Mouse (Mus musculus): ENCODE measurements around the gene Ubr3. TPM values are rescaled to one million over a fixed set of nuclear protein-coding genes. Genes with fewer than 3 reads are reported as not detected.
"Not testable (repeated sequence)": the region's sequence is repeated elsewhere in the genome, so short reads cannot be mapped to it uniquely, and the experiment has no call there.

Gene Ubr3
- polyA plus RNA-seq, 1 experiment = 6.3 TPM

GRCm38 (mm10) chr2:69952849-69953248 is 55.8 kb downstream of the Ubr3 start:
- no peaks in the 10 kb centered on the region for H3K79me3 ChIP-seq (ENCODE audit: low read depth)
- peaks cover 63% of the 10 kb centered on the region for H3K36me3 ChIP-seq (ENCODE audit: control insufficient read depth, insufficient read depth)
- H3ac ChIP-seq (ENCODE audit: control insufficient read depth, insufficient read length, low read depth) = no peak overlapping the region
- no peak overlapping the region for H3K4me3 ChIP-seq (ENCODE audit: insufficient read depth, poor library complexity, severe bottlenecking)
- H3K27me3 ChIP-seq (ENCODE audit: control insufficient read depth, insufficient read depth, insufficient read length) = no peaks in the 10 kb centered on the region
- TF ChIP-seq USF1 (IDR thresholded peaks at IDR 0.05; ENCODE audit: low read depth) (no peak), FOSL1 (IDR thresholded peaks at IDR 0.05; ENCODE audit: insufficient read depth, low read length, poor library complexity, severe bottlenecking) (no peak), CTCF (IDR thresholded peaks at IDR 0.05; ENCODE audit: control insufficient read depth, insufficient read depth, insufficient read length) (no peak), CEBPB (IDR thresholded peaks at IDR 0.05; ENCODE audit: low read depth) (no peak), MAX (IDR thresholded peaks at IDR 0.05) (no peak), MYOD1 (IDR thresholded peaks at IDR 0.05; ENCODE audit: control insufficient read depth, insufficient read length, low read depth) (no peak), MYOG (IDR thresholded peaks at IDR 0.05; ENCODE audit: control insufficient read depth, extremely low read depth, insufficient read length) (no peak)
- H3K79me2 ChIP-seq (ENCODE audit: control insufficient read depth, insufficient read depth) = no peaks in the 10 kb centered on the region

GRCm38 (mm10) chr2:69955635-69956034 is 58.6 kb downstream of the Ubr3 start:
- no peak for TF ChIP-seq MYOD1 (IDR thresholded peaks at IDR 0.05; ENCODE audit: control insufficient read depth, insufficient read length, low read depth)
- no peak for TF ChIP-seq FOSL1 (IDR thresholded peaks at IDR 0.05; ENCODE audit: insufficient read depth, low read length, poor library complexity, severe bottlenecking)
- TF ChIP-seq CTCF (IDR thresholded peaks at IDR 0.05; ENCODE audit: control insufficient read depth, insufficient read depth, insufficient read length) = no peak
- TF ChIP-seq USF1 (IDR thresholded peaks at IDR 0.05; ENCODE audit: low read depth) = no peak
- no peak for TF ChIP-seq MYOG (IDR thresholded peaks at IDR 0.05; ENCODE audit: control insufficient read depth, extremely low read depth, insufficient read length)
- no peak for TF ChIP-seq CEBPB (IDR thresholded peaks at IDR 0.05; ENCODE audit: low read depth)
- TF ChIP-seq MAX (IDR thresholded peaks at IDR 0.05) = no peak
- peaks cover 55% of the 10 kb centered on the region for H3K36me3 ChIP-seq (ENCODE audit: control insufficient read depth, insufficient read depth)
- H3K4me3 ChIP-seq (ENCODE audit: insufficient read depth, poor library complexity, severe bottlenecking) = no peak overlapping the region

GRCm38 (mm10) chr2:69957622-69958021 is 60.6 kb downstream of the Ubr3 start:
- H3K79me2 ChIP-seq (ENCODE audit: control insufficient read depth, insufficient read depth) = no peaks in the 10 kb centered on the region
- TF ChIP-seq MYOD1 (IDR thresholded peaks at IDR 0.05; ENCODE audit: control insufficient read depth, insufficient read length, low read depth) = no peak
- TF ChIP-seq FOSL1 (IDR thresholded peaks at IDR 0.05; ENCODE audit: insufficient read depth, low read length, poor library complexity, severe bottlenecking) = no peak
- no peak for TF ChIP-seq MYOG (IDR thresholded peaks at IDR 0.05; ENCODE audit: control insufficient read depth, extremely low read depth, insufficient read length)
- no peaks in the 10 kb centered on the region for H3K79me3 ChIP-seq (ENCODE audit: low read depth)
- H3ac ChIP-seq (ENCODE audit: control insufficient read depth, insufficient read length, low read depth) = no peak overlapping the region
- no peak overlapping the region for H3K4me3 ChIP-seq (ENCODE audit: insufficient read depth, poor library complexity, severe bottlenecking)
- peaks cover 59% of the 10 kb centered on the region for H3K36me3 ChIP-seq (ENCODE audit: control insufficient read depth, insufficient read depth)
- no peaks in the 10 kb centered on the region for H3K27me3 ChIP-seq (ENCODE audit: control insufficient read depth, insufficient read depth, insufficient read length)

More at GRCm38 (mm10) chr2:69955635-69956034, 58.6 kb downstream of the Ubr3 start:
- no peaks in the 10 kb centered on the region for H3K27me3 ChIP-seq (ENCODE audit: control insufficient read depth, insufficient read depth, insufficient read length)
- H3K79me3 ChIP-seq (ENCODE audit: low read depth) = no peaks in the 10 kb centered on the region
- H3K79me2 ChIP-seq (ENCODE audit: control insufficient read depth, insufficient read depth) = no peaks in the 10 kb centered on the region
- no peak overlapping the region for H3ac ChIP-seq (ENCODE audit: control insufficient read depth, insufficient read length, low read depth)

- no peaks in the 10 kb centered on the region for H3K27me3 ChIP-seq (ENCODE audit: control insufficient read depth, insufficient read depth, insufficient read length)
- H3K4me3 ChIP-seq (ENCODE audit: insufficient read depth, poor library complexity, severe bottlenecking) = no peak overlapping the region
- no peaks in the 10 kb centered on the region for H3K79me2 ChIP-seq (ENCODE audit: control insufficient read depth, insufficient read depth)
- TF ChIP-seq CEBPB (IDR thresholded peaks at IDR 0.05; ENCODE audit: low read depth) = no peak
- TF ChIP-seq MYOG (IDR thresholded peaks at IDR 0.05; ENCODE audit: control insufficient read depth, extremely low read depth, insufficient read length) = no peak
- TF ChIP-seq CTCF (IDR thresholded peaks at IDR 0.05; ENCODE audit: control insufficient read depth, insufficient read depth, insufficient read length) = no peak
- TF ChIP-seq MAX (IDR thresholded peaks at IDR 0.05) = no peak
- H3K36me3 ChIP-seq (ENCODE audit: control insufficient read depth, insufficient read depth) = peaks cover 64% of the 10 kb centered on the region
- H3K79me3 ChIP-seq (ENCODE audit: low read depth) = peaks cover 3% of the 10 kb centered on the region
- no peak overlapping the region for H3ac ChIP-seq (ENCODE audit: control insufficient read depth, insufficient read length, low read depth)
Measured at GRCm38 (mm10) chr2:69974896-69975295, 77.8 kb downstream of the Ubr3 start.

GRCm38 (mm10) chr2:69989224-69989623 is 92.2 kb downstream of the Ubr3 start:
- Histone ChIP-seq H3K36me3 (ENCODE audit: control insufficient read depth, insufficient read depth) (peaks cover 63% of the 10 kb centered on the region), H3K27me3 (ENCODE audit: control insufficient read depth, insufficient read depth, insufficient read length) (no peaks in the 10 kb centered on the region), H3ac (ENCODE audit: control insufficient read depth, insufficient read length, low read depth) (no peak overlapping the region), H3K79me3 (ENCODE audit: low read depth) (no peaks in the 10 kb centered on the region), H3K4me3 (ENCODE audit: insufficient read depth, poor library complexity, severe bottlenecking) (no peak overlapping the region), H3K79me2 (ENCODE audit: control insufficient read depth, insufficient read depth) (no peaks in the 10 kb centered on the region)
- TF ChIP-seq MYOD1 (IDR thresholded peaks at IDR 0.05; ENCODE audit: control insufficient read depth, insufficient read length, low read depth) = no peak
- TF ChIP-seq CEBPB (IDR thresholded peaks at IDR 0.05; ENCODE audit: low read depth) = no peak
- no peak for TF ChIP-seq CTCF (IDR thresholded peaks at IDR 0.05; ENCODE audit: control insufficient read depth, insufficient read depth, insufficient read length)
- no peak for TF ChIP-seq MYOG (IDR thresholded peaks at IDR 0.05; ENCODE audit: control insufficient read depth, extremely low read depth, insufficient read length)
- no peak for TF ChIP-seq USF1 (IDR thresholded peaks at IDR 0.05; ENCODE audit: low read depth)

GRCm38 (mm10) chr2:69990647-69991046 is 93.6 kb downstream of the Ubr3 start:
- no peak for TF ChIP-seq MAX (IDR thresholded peaks at IDR 0.05)
- TF ChIP-seq FOSL1 (IDR thresholded peaks at IDR 0.05; ENCODE audit: insufficient read depth, low read length, poor library complexity, severe bottlenecking) = no peak
- no peak for TF ChIP-seq MYOD1 (IDR thresholded peaks at IDR 0.05; ENCODE audit: control insufficient read depth, insufficient read length, low read depth)
- TF ChIP-seq USF1 (IDR thresholded peaks at IDR 0.05; ENCODE audit: low read depth) = no peak
- no peak for TF ChIP-seq CTCF (IDR thresholded peaks at IDR 0.05; ENCODE audit: control insufficient read depth, insufficient read depth, insufficient read length)
- TF ChIP-seq MYOG (IDR thresholded peaks at IDR 0.05; ENCODE audit: control insufficient read depth, extremely low read depth, insufficient read length) = no peak
- TF ChIP-seq CEBPB (IDR thresholded peaks at IDR 0.05; ENCODE audit: low read depth) = no peak
- no peak overlapping the region for H3ac ChIP-seq (ENCODE audit: control insufficient read depth, insufficient read length, low read depth)
- H3K27me3 ChIP-seq (ENCODE audit: control insufficient read depth, insufficient read depth, insufficient read length) = no peaks in the 10 kb centered on the region
- no peaks in the 10 kb centered on the region for H3K79me2 ChIP-seq (ENCODE audit: control insufficient read depth, insufficient read depth)
- H3K36me3 ChIP-seq (ENCODE audit: control insufficient read depth, insufficient read depth) = peaks cover 58% of the 10 kb centered on the region
- H3K79me3 ChIP-seq (ENCODE audit: low read depth) = no peaks in the 10 kb centered on the region
- H3K4me3 ChIP-seq (ENCODE audit: insufficient read depth, poor library complexity, severe bottlenecking) = no peak overlapping the region

GRCm38 (mm10) chr2:69994082-69994736 is 97.2 kb downstream of the Ubr3 start:
- peaks cover 55% of the 10 kb centered on the region for H3K36me3 ChIP-seq (ENCODE audit: control insufficient read depth, insufficient read depth)
- H3K79me3 ChIP-seq (ENCODE audit: low read depth); H3K4me3 ChIP-seq (ENCODE audit: insufficient read depth, poor library complexity, severe bottlenecking); H3K27me3 ChIP-seq (ENCODE audit: control insufficient read depth, insufficient read depth, insufficient read length); H3ac ChIP-seq (ENCODE audit: control insufficient read depth, insufficient read length, low read depth); H3K79me2 ChIP-seq (ENCODE audit: control insufficient read depth, insufficient read depth): not testable (repeated sequence)

Measured in C2C12 (cell line).